Mouse (Mus musculus) hindlimb bud, embryonic 11.5 days (tissue): ENCODE data around the gene Sptb.

ENCODE experiments used
- DNase-seq: peaks from one replicate; pipeline ENCODE4 v3.0.0-alpha.2; 2012; ENCODE audit warnings: low read depth, low spot score; ENCODE audit errors: extremely low spot score

The Sptb gene

DNA sequence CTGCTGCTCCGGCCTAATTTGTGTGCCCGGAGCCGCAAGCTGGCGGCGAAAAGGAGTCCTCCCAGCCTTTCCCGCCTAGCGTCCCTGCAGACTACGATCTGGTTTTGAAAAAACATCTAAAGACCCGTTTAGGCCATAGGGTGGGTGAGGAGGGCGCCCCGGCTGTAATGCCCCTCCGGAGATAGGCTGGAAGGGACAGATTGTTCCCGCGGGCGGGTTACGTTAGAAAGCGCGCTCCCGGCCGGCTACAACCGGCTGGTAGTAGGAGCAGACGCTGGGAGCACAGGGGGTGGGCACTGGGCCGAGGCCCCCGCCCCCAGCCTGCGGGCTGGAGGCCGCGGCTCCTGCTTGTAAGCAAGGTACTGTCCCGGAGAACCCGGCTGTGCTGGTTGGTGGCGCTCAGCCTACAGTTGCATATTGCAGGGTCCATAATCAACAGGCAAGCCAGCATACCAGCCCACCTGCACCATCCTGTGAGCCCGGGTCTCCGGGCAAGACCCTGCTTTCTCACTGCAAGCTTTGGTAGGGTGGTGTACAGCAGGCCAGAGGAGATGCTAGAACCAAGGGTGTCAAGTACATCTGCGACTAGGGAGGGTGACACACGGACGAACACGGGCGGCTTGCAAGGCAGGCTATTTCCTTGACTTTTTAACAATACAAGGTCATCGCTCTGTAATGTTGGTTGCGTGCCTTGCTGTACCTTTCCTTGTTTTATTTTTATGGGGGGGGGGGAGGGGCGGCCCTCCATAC, at the start of gene Sptb:
Sptb (minus strand) TSS at position 197 of the 750 bp plus-strand sequence.
- DNase-seq = no peak

DNA sequence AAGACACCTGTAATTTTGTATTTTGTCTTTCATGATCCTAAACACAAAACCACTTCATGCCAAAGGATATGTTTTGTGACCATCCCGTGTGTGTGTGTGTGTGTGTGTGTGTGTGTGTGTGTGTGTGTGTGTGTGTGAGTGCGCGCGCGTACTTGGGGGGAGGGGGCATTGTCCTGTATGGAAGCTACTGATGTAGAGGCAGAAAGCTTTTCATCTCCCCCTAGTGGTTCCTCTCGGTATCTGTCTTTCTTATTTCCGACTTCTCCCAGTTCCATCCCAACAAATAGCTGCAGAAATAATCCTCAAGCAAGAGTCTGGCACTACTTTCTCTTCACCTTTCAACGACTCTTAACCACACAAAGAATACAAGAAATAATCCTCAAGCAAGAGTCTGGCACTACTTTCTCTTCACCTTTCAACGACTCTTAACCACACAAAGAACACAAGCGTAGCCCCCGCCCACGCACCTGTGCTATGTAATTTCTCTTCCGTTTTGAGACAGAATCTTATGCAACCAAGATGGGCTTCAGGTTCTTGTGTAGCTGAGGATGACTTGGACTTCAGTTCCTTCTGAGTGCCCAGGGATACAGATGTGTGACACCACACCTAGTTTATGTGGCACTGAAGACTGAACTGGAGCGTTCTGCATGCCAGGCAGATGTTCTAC, 42.4 kb upstream of the Sptb start:
- DNase-seq = peak; percentile 44

DNA sequence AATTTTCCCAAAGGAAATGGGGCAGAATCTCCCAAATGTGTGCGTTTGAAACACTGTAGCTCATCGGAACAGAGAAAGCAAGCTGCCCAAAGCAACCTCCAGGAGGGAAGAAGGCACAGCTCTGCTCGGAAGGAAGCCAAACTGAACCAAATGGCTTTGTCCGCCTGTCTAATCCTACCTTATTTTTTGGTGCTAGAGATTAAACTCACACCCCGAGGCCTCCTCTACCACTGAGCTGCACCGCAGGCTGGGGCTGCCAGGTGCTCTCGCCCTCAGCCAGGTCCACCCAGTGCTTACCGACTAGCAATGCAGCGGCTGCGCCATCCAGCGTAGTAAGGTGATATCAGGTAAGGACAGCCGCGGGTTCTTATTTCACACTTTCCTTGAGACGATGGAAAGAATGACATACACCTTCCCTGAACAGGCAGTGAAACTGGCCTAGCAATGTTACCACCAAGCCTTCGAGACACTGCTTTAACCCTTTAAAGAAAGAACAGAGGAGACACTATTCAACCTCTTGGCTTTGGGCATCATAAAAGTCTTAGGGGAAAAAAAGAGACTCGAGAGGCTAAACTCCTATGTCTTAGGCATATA, 40.6 kb upstream of the Sptb start:
- no peak for DNase-seq

DNA sequence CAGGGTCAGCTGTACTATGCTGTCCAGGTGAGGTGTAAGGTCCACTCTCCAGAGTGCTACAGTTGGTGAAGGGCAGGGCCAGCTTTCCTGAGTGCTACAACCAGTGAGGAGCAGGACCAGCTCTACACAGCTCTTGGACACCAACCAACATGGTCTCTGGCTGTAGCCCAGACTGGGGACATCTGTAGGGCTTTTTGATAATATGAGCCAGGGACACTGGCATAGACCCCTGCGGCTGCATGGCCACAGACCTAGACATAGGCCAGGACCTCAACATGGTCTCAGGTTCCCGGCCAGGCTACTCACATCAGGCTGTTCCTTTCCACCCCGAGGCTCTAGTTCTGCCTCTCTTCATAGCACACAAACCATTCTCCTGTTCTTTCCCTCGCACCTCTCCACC, 17.6 kb upstream of the Sptb start:
- no peak for DNase-seq

DNA sequence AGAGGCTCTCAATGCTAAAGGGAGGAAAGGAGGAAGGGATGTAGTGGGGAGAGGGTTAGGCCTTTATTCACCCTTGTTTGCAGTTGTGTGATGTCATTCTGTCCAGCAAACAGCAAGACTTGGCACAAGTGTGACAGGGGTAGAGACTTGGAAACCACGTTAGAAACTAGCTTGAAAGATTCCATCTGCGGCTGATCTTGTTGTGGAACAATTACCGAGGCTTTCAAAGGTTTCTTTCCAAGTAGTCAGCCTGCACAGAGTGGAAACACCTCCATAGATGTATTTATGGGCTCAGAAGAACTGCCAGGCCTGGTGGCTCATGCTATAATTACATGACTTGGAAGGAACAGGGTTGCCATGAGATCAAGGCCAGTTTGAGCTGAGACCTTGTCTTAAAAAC, 11.7 kb upstream of the Sptb start:
- DNase-seq = no peak

DNA sequence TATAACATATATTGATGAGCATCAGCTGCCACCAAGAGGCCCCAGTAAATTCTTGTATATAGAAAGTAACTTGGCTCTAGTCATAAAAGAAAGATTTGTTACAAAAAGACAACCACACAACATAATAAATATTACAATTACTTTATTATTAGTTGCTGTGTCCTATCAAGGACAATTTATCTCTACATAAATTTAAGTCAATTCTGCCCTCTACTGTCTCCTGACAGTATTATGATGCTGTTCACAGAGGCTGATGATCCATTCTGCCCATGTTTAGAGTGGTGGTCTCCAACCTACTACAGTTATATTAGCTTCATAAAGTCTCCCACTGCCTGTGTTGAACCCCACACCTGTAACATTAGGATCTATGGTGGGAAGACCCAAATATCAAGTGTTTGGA, 10.2 kb upstream of the Sptb start:
- DNase-seq = no peak

DNA sequence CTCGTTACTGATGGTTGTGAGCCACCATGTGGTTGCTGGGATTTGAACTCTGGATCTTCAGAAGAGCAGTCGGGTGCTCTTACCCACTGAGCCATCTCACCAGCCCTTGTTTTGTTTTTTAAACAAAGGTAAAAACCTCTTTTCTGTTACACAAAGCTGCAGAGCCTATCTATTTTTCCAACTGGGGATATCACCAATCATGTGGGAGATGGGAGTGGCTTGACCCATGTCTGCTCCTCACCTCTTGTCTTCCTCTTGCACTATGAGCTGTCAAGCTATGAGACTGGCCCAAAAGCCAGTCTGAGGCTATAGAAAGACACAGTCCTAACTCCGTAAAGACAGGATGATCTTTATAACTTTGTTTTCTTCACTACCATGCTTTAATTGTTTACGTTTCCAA, 8.0 kb upstream of the Sptb start:
- no peak for DNase-seq

DNA sequence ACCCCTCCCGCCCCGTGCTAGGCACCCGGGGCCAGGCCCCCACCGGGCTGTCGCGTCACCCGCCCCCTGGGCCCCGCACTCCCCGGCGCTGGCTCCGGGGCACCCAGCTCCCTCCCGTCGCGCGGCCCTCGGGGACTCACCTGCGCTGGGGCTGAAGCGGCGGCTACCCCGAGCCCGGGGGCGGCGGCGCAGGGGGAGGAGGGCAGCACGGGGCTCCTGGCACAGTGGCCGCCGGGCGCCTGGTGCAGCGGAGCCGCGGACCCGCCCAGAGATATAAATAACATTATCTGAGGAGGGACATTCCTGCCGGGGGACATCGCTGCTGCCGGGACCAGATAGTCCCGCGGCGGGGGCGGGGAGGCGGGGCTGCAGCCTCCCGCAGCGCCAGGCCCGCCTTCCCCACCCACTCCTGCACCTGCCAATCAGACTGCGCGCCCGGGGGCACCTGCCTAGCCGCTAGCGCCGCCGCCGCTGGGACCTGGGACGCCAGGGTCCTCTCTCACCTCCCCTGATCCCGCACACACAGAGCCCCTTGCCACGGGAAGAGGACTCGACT, 474 bp downstream of the Sptb start:
- DNase-seq = no peak

DNA sequence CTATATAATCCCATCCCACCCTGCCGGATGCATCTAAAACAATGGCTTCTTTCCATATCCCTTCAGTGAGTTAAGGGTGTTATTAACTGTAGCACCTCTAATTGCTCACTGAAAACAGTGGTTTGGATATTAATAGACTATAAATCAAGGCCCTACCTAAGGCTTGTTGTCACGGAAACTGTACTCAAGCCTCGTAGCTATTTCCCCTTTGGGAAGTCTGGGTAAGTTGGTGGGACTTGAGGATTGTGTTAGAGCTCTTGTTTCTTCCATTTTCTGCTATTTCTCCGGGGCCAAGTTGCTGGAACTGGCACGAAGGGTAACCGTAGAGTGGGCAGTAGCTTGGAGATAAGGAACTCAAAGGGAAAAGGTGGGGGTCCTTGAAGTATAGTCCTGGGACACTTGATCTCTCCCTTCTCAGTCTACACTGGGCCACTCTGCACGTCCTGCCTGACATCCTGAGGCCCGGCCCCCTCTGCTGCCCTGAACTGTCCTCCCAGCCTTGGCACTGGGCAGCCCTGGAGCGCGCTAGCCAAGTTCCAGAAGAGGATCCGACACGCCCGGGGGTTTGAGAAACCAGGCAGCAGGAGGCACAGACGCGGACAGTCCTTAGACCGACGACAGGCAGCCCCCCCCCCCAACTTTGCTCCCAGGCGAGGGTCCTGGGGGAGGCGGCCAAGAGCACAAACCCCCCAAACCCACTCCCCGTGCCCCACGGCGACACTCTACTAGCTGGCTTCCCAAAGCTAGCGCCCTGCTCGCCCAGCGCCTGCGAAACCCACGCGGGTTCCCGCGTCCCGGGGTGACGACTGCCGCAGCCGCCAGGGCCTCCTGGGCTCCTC, 1.2 kb downstream of the Sptb start:
- DNase-seq = no peak

DNA sequence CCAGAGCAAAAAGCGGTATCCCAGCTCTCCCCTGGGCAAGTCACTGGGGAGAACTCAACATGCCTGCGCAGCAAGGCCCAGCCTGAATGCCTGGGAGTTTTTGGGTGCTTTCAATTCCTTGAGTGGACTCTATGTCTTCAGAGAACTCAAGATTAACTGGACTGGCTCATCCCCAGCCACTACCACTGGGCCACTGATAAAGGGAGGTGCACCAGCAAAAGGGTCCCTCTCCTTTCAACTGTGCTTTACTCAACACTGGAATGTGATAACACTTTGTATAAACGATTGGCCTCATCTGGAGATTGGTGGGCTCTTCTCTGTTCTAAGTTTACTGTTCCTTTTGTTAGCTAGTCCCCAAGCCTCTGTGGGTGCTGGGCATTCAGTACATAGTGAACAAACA, 2.2 kb downstream of the Sptb start:
- no peak for DNase-seq

DNA sequence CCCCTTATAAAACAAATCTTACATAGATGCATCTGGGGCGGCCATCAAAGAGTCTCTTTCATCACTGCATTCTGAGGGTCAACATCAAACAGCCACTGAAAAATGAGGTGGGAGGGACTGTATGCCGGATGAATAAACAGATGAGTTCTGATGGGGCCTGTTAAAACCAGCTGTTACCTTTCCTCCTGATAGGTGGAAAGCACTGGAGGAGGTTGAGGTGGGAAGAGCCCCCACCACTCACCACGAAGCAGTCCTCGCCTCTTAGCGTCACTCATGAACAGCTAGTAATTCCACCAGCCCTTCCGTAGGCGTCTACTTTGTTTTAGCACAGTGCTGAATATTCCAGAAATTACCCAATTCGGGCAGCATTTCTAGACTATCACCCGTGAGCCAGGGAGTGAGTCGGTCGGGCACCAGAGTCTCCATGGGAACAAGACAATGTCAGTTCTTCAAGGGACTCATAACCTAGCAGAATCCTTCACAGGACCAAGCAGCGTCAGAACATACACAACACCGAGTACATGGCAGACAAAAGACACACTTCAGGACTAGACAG, 13.9 kb downstream of the Sptb start:
- DNase-seq = no peak

DNA sequence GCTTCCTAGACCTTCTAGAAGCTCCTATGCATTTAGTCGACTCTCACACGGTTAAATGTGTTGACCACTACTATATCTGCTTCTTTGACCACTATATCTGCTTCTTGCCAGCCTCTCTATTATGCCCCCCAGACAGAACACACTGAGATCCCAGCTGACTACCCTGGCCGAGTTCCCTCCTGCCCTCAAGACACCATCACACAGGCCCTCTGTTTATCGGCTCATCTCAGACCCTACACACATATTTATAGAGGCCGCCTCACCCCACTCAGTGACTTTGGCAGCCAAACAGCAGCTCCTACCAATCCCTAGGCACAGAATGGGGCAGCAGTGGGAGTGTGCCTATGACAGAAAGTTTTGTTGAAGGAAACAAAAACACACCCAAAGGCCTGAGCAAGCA, 14.6 kb downstream of the Sptb start:
- DNase-seq = no peak

DNA sequence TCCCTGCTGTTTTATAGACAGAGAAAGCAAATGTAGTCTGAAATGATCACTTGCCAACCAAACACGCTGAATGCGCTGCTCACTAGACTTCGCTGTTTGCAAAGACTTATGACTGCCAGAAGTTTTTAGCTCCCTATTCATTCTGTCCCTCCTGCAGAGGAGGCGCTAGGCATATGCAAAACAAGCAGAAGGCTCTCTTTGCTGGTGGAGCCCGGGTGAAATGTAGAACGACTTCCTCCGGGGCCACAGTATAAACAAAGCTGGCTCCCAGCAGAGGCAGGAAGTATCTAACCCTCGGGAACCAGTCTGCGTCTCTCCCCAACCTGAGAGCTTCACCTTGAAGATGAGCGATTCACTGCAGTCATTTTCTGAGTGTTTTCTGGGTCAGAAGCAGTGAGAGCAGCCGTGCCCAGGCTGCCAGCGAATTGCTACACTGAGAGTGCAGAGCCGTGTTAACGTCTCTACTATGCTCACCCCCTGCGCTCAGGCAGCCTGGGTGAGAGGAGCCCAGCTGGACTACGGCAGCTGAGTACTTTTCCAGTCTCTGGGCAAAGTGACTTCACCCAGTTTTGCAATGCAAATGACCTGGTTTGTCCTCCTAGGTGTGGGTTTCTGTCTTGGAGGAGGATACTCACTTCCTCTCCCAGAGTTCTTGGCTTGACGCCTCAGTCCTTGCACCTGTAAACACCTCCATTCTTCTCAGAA, 15.4 kb downstream of the Sptb start:
- no peak for DNase-seq

DNA sequence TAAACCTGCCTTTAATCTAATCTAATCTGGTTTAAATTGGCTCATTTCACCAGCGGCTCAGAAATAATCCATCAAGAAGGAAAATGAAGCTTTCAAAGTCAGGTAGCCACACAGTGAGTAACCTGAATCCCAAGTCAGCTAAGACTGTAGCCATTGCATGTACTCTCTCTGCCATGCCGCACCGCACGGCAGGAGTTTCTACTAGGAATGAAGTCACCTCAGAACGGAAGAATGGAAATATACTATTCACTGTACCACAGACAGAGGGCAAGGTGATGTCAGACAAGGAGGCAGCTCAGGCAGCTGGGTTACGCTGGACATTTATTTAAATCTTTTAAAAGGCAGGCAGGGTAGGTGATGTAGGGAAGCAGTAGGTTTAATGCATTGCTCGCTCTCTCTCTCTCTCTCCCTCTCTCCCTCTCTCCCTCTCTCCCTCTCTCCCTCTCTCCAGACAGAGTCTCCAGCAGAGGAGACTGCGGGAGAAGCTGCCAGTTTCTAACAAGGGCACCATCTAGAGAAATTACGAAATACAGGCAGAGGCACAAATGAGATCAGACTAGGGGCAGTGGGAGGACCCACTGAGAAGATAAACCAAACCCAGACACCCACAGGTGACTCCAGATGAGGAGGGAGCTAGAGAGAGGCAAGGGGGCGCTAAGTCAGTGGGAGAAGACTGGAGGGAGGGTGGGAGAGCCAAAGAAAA, 22.7 kb downstream of the Sptb start:
- DNase-seq = no peak

DNA sequence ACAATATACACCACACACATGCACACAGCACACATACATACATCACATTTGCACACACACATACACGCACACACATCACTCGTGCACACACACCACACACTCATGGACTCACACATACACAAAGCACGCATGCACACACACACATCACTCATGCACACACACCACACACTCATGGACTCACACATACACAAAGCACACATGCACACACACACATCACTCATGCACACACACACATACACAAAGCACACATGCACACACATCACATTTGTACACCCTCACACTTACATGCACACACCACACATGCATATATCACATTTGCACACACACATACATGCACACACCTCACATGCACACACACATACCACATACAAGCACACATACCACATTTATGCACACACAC, 24.7 kb downstream of the Sptb start:
- DNase-seq = no peak

DNA sequence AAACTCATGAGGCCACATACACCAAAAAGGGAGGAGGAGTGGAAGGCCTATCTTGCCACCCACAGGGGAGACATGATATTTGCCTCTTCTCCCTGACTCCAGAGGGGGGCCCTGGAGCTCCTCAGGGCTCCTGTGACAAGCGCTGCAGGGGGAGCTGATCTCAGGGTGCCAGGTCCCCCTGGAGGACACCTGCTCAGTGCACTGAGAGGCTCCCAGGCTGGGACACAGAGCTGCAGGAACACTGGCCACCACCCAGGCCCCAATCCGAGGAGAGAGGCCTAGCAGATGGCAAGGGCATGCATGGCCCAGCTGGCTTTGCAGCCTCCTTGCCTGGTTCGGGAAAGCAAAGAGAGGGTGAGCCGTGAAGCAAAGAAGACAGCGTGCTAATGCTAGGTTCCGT, 25.9 kb downstream of the Sptb start:
- no peak for DNase-seq

DNA sequence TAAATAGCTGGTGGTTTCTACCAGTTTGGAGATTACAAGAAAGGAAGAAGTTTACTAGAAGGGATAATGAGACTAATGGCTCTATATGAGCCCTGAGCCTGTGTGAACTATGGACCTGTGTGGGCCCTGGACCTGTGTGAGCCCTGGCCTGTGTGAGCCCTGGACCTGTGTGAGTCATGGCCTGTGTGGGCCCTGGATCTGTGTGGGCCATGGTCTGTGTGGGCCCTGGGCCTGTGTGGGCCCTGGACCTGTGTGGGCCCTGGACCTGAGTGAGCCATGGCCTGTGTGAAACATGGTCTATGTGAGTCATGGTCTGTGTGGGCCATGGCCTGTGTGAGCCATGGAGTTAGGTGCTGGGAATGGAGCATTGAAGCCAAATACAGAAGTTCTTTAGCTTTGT, 28.4 kb downstream of the Sptb start:
- DNase-seq = no peak

DNA sequence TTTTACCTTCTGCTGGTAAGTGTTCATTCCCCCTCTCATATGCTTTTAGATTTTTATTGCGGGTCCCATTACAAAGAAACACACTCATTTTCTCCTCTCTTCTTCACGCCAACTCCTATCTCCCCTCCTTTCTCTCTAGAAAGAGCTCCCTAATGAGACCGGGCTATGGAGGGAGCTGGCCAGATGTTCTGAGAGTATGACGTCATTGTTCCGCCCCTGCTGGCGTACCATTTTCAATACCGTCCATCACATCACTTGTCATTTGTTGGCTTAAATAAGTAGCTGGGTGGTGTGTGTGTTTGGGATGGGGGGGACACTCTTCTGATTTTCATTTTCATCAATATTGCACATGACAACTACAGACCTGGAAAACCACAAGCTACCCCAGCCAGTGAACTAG, 33.3 kb downstream of the Sptb start:
- no peak for DNase-seq

DNA sequence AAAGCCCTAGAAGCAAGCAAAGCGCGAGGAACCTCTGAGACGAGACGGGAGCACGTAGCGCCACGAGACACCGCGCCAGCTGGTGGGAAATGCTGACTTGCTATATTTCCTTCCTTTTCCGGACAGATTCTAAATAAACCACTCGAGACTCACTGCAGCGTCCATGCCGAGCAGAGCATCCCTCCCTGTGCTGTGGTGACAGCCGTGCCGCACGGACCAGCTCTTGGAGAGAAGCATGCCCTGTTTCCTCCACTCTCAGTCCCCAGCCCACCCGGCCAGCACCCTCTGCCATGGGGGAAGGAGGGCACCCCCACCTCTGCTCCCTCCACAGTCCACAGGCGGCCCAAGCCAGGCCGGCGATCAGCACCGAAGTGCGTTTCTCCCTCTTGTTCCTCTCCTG, 33.9 kb downstream of the Sptb start:
- DNase-seq = no peak

DNA sequence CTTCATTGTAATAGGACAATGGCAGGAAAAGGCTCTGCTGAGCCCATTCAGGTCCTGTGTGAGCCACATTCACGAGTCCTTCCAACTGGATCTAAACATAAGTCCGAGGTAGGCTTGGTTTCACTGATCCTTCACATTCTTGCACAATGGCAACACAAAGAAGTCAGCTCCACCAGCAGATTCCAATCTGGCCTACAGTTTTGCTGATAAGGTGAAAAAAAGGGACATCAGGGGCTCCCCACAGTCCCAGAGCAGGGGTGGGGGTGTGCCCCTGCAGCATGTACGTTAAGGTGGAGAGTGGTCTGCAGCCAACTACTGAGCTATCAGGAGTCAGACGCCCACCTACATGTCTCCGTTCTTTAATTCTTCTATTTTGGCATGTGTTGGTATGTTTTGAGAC, 35.0 kb downstream of the Sptb start:
- no peak for DNase-seq
